Mouse (Mus musculus) spleen, adult 2 months (tissue): Measurements from ENCODE around the gene Nol10. TPM values are rescaled to one million over a fixed set of nuclear protein-coding genes. Genes with fewer than 3 reads are reported as not detected.

Experiments
- DNase-seq, 2 experiments: peaks; one replicate each; pipeline versions ENCODE4 v3.0.0 to v3.0.0-alpha.2; 2012 to 2021; ENCODE audit warnings: low spot score in 2 of 2, low read depth in 1 of 2
- H3K27ac ChIP-seq: fragments of 200-500 bp; 2 replicates; pipeline ENCODE4 v1.5.1; 2012; ENCODE audit warnings: low read length, inconsistent platforms; ENCODE audit not compliant: insufficient read depth
- H3K27me3 ChIP-seq: fragments of 200-500 bp; 2 replicates; pipeline ENCODE4 v1.6.1; 2012; ENCODE audit warnings: mild to moderate bottlenecking, moderate library complexity, low read length, inconsistent platforms; ENCODE audit not compliant: control insufficient read depth, insufficient read depth
- H3K36me3 ChIP-seq: fragments of 200-500 bp; 2 replicates; pipeline ENCODE4 v1.6.1; 2012; ENCODE audit warnings: mild to moderate bottlenecking, low read length, inconsistent platforms; ENCODE audit not compliant: control insufficient read depth, insufficient read depth
- H3K4me1 ChIP-seq: fragments of 200-500 bp; 2 replicates; pipeline ENCODE4 v1.6.1; 2011; ENCODE audit warnings: inconsistent platforms; ENCODE audit not compliant: control insufficient read depth, insufficient read depth, insufficient read length
- H3K4me3 ChIP-seq: fragments of 200-500 bp; 2 replicates; pipeline ENCODE4 v1.5.1; 2011; ENCODE audit warnings: mild to moderate bottlenecking, inconsistent platforms; ENCODE audit not compliant: insufficient read depth, insufficient read length; ENCODE audit errors: extremely low read depth
- CTCF ChIP-seq: fragments of 200-500 bp; IDR thresholded peaks from 2 replicates; pipeline ENCODE4 v1.5.1; 2011; ENCODE audit warnings: mild to moderate bottlenecking, inconsistent platforms; ENCODE audit not compliant: insufficient read depth, insufficient read length, insufficient replicate concordance; ENCODE audit errors: extremely low read depth
- POLR2A ChIP-seq: fragments of 200-500 bp; IDR thresholded peaks from 2 replicates; pipeline ENCODE4 v1.6.1; 2011; ENCODE audit warnings: low read depth, low read length, inconsistent platforms
- WGBS: fragments of 180-500 bp; shearing (Covaris S2); methylation state at CpG from one replicate; pipeline ENCODE4 v1.1.7; 2018; 5-methylcytosine and 5-hydroxymethylcytosine counted together
- polyA plus RNA-seq: library from polyadenylated mRNA; depleted of rRNA; stranded (reverse); fragments of >200 nt; gene quantifications from 2 replicates; pipeline ENCODE4 v1.2.3, GENCODE M21; 2012

Nol10 gene
- polyA plus RNA-seq, 1 experiment, result 3.2 TPM

DNA sequence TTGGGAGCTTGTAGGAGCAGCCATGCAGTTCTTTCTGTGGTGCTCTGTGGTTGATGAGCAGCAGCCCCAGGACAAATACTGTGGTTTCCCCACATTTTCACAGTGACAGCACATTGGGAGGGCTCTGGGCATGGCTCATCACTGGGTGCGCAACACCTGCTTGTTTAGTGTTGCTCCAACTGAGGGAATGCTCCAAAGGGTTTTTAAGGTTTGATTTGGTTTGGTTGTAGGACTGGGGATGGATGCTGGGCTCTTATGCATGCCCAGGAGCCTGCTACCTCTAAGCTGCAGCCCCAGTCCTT, 39.8 kb downstream of the Nol10 start:
- H3K4me1 ChIP-seq, result peaks cover 7% of the 10 kb centered on the region; the same call in 1 of the 2 replicates
- H3K27me3 ChIP-seq, result no peaks in the 10 kb centered on the region
- H3K27ac ChIP-seq, result no peak overlapping the region
- no peak for TF ChIP-seq POLR2A
- no peak for TF ChIP-seq CTCF
- no peak overlapping the region for H3K4me3 ChIP-seq
- DNase-seq, result no peak
- 73% methylated on average over 1 of the region's 1 CpGs for WGBS
- H3K36me3 ChIP-seq, result 0 out of 2 replicates have a peak, but pooled peaks cover 2% of the 10 kb centered on the region

GRCm38 (mm10) chr12:17390036-17390435, 41.8 kb downstream of the Nol10 start:
- TF ChIP-seq POLR2A (no peak), CTCF (no peak)
- H3K27me3 ChIP-seq, result no peaks in the 10 kb centered on the region
- no peak overlapping the region for H3K4me3 ChIP-seq
- no peak for DNase-seq
- H3K4me1 ChIP-seq, result peaks cover 7% of the 10 kb centered on the region; the same call in 1 of the 2 replicates
- H3K36me3 ChIP-seq, result peaks cover 3% of the 10 kb centered on the region; the same call in 1 of the 2 replicates
- no peak overlapping the region for H3K27ac ChIP-seq

DNA sequence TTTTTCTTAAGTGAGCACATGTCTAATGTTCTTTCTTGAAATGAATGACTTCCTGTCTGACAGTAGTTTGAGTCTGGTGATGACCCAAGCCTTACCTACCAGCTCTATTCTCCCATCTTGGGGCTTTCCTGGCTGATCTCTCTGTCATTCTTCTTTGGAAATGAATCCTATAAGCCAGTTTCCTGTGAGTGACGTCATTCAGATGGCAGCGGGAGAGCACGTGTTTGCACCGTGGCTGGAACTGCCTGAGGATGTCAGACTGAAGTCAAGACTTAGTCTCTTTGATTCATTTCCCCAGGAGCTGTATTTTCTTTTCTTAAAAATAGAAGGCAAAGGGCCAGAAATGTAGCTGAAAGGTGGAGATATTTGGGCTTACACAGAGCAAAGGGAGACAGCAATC, 42.3 kb downstream of the Nol10 start:
- H3K27me3 ChIP-seq, result no peaks in the 10 kb centered on the region
- DNase-seq, result no peak
- H3K27ac ChIP-seq, result no peak overlapping the region
- H3K4me3 ChIP-seq, result no peak overlapping the region
- H3K36me3 ChIP-seq, result peaks cover 4% of the 10 kb centered on the region; the same call in 1 of the 2 replicates
- WGBS, result 67% methylated on average over 4 of the region's 4 CpGs
- TF ChIP-seq CTCF (no peak), POLR2A (no peak)
- peaks cover 7% of the 10 kb centered on the region; the same call in 1 of the 2 replicates for H3K4me1 ChIP-seq

DNA sequence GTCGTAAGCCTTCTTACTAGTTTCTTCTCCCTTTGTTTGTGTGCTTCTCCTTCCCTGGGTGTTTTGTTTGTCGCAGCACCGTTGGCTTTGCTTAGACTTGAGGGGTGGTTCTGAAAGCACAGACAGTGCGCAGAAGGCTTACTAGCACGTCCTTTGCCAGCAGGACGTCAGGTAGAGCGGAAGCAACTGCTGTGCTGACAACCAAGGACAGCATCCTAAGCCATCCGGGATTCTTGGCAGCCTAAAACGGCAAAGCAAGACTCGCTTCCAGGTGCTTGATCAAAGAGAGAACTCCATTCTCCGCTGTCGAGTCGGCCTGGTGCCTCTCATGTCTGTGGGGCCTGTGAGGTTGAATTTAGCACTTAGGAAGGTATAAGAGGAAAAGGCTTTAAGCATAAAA, 44.9 kb downstream of the Nol10 start:
- 94% methylated on average over 13 of the region's 13 CpGs for WGBS
- no peak for DNase-seq
- H3K36me3 ChIP-seq, result peaks cover 4% of the 10 kb centered on the region; the same call in 1 of the 2 replicates
- no peak overlapping the region for H3K27ac ChIP-seq
- H3K4me3 ChIP-seq, result no peak overlapping the region
- no peaks in the 10 kb centered on the region for H3K27me3 ChIP-seq
- peaks cover 7% of the 10 kb centered on the region; the same call in 1 of the 2 replicates for H3K4me1 ChIP-seq
- TF ChIP-seq CTCF (no peak), POLR2A (no peak)

- no peaks in the 10 kb centered on the region for H3K27me3 ChIP-seq
- WGBS, result 83% methylated on average over 2 of the region's 2 CpGs
- DNase-seq, result no peak
- TF ChIP-seq CTCF, result no peak
- TF ChIP-seq POLR2A, result no peak
- no peaks in the 10 kb centered on the region for H3K4me1 ChIP-seq
- H3K27ac ChIP-seq, result no peak overlapping the region
- H3K36me3 ChIP-seq, result peaks cover 7% of the 10 kb centered on the region; the same call in 1 of the 2 replicates
- no peak overlapping the region for H3K4me3 ChIP-seq
Observed at GRCm38 (mm10) chr12:17397150-17397549, 48.9 kb downstream of the Nol10 start.

GRCm38 (mm10) chr12:17401419-17401818, 53.2 kb downstream of the Nol10 start:
- DNase-seq, result no peak
- WGBS, result 90% methylated on average over 1 of the region's 1 CpGs
- peaks cover 13% of the 10 kb centered on the region for H3K36me3 ChIP-seq

DNA sequence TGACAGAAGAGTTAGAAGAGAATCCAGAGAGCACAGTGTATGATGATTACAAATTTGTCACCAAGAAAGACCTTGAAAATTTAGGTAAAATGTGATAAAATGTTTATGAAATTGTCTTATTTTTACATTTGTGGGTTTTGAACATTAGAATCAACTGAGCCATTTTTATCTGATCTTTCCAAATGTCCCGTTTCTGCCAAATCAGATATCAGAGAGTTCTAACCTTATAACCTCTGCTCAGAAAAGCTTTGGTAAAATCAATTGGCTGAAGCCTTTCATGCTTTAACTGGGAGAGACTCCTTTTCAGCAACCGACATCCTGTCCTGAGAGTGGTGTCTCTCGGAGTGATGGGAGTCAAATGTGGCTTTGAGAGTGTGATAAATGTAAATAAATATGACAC, 53.9 kb downstream of the Nol10 start:
- no peak overlapping the region for H3K27ac ChIP-seq
- H3K4me1 ChIP-seq, result no peaks in the 10 kb centered on the region
- DNase-seq, result no peak
- H3K27me3 ChIP-seq, result no peaks in the 10 kb centered on the region
- peaks cover 13% of the 10 kb centered on the region for H3K36me3 ChIP-seq
- no peak overlapping the region for H3K4me3 ChIP-seq
- WGBS, result 87% methylated on average over 3 of the region's 3 CpGs
- TF ChIP-seq CTCF (no peak), POLR2A (no peak)

More at GRCm38 (mm10) chr12:17401419-17401818, 53.2 kb downstream of the Nol10 start:
- no peak for TF ChIP-seq POLR2A
- H3K27me3 ChIP-seq, result no peaks in the 10 kb centered on the region
- no peak overlapping the region for H3K27ac ChIP-seq
- no peak overlapping the region for H3K4me3 ChIP-seq
- H3K4me1 ChIP-seq, result no peaks in the 10 kb centered on the region
